Mouse (Mus musculus): ENCODE measurements at regions not wholly inside any gene's neighbourhood (a gene's known extent, or its start where the extent isn't known, plus 50 kb on each side); places are given as distances from the start of the nearest gene placed in this dataset.

DNA sequence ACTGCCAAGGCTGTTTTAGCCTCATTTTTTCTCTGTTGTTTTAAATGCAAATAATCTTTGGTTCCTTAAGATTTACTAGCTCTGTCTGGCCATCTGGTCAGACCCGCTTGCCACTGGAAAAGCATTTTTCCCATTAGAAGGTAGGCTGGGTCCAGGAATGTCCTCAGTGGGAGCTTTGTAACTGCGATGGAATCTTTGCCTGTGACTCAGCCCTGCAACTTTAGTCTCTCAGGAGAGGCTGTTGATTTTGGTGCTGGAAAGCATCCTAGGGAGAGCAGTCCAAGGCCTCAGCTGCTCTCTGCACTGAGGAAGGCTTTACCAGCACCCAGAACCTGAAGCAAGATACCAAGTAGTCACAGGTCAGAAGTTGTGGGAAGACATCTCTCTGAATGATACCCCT lies 205.8 kb downstream of the Fndc1 start:
- no peaks in the 10 kb centered on the region for H3K9me3 ChIP-seq (replicated peaks)
- H3K9ac ChIP-seq (replicated peaks), result no peak overlapping the region
- WGBS, result 84% methylated on average over 2 of the region's 2 CpGs
- no peak overlapping the region for H3K4me2 ChIP-seq
- no peaks in the 10 kb centered on the region for H3K27me3 ChIP-seq (replicated peaks)
- H3K4me3 ChIP-seq (replicated peaks), result no peak overlapping the region
- no peaks in the 10 kb centered on the region for H3K4me1 ChIP-seq
- no peak overlapping the region for H3K27ac ChIP-seq (replicated peaks)
- no peaks in the 10 kb centered on the region for H3K36me3 ChIP-seq
- ATAC-seq (ENCODE audit: low FRiP score), result no peak

DNA sequence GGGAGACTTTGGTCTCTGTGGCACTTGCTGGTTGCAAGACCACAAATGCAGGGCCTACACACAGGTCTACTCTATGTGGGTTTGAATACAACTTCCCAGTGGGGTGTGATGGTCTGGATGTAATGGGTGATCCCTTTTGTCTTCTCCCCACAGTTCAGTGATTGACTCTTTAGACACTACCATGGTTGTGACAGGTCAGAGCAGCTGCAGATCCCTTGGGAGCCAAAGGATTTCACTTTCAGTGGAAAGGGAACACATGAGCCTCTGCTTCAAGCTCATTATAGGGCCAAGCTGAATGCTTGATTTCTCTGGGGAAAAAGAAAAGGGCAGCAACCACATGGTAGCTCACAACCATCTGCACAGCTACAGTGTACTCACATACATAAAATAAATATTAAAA lies 206.9 kb downstream of the Fndc1 start:
- Histone ChIP-seq H3K4me2 (no peak overlapping the region), H3K36me3 (no peaks in the 10 kb centered on the region), H3K9me3 (replicated peaks) (no peaks in the 10 kb centered on the region), H3K4me1 (no peaks in the 10 kb centered on the region), H3K27ac (replicated peaks) (no peak overlapping the region), H3K4me3 (replicated peaks) (no peak overlapping the region), H3K9ac (replicated peaks) (no peak overlapping the region), H3K27me3 (replicated peaks) (no peaks in the 10 kb centered on the region)
- no peak for ATAC-seq (ENCODE audit: low FRiP score)

DNA sequence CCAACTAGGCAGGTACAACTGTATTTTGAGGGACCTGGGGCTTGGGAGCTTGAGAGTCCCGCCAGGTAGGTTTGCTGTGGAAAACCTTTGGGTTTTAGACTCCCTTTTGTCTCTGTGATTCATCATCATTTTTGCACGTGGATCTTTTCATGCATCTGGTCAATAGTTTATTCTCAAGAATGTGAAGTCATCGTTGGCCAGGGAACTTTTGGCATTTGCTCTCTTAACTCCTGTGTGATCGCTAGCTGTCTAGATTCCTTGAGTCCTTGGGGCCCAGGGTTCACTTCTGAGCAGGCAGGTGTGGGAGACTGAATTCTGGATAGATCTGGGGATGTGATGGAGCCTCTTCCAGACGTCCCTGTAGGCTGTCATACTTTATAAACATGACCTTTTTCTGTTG lies 207.5 kb downstream of the Fndc1 start:
- no peak for ATAC-seq (ENCODE audit: low FRiP score)
- no peaks in the 10 kb centered on the region for H3K27me3 ChIP-seq (replicated peaks)
- H3K9me3 ChIP-seq (replicated peaks), result no peaks in the 10 kb centered on the region
- H3K27ac ChIP-seq (replicated peaks), result no peak overlapping the region
- H3K4me3 ChIP-seq (replicated peaks), result no peak overlapping the region
- no peak overlapping the region for H3K4me2 ChIP-seq
- H3K9ac ChIP-seq (replicated peaks), result no peak overlapping the region
- no peaks in the 10 kb centered on the region for H3K36me3 ChIP-seq
- H3K4me1 ChIP-seq, result no peaks in the 10 kb centered on the region
- WGBS, result 75% methylated on average over 5 of the region's 5 CpGs

DNA sequence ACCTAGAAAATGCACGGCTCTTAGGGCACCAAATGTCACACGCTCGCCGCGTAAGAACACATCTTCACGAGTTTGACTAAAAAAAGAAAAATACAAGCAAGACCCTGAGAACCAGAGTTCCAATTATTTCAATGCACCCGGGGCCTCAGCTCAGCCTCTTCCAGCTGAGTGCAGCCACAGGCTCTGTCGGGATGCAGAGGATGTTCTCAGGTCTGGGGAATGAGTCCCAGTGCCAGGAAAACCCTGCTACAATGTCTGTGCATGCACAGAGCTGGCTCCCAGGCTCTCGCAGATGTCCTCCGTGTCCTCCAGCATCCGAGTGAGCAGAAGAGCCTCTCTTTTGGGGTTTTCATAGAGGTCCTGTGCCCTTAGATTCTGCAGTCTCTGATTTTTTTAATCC lies 219.1 kb downstream of the Fndc1 start:
- Histone ChIP-seq H3K36me3 (no peaks in the 10 kb centered on the region), H3K4me2 (no peak overlapping the region), H3K27me3 (replicated peaks) (no peaks in the 10 kb centered on the region), H3K27ac (replicated peaks) (no peak overlapping the region), H3K9me3 (replicated peaks) (no peaks in the 10 kb centered on the region), H3K9ac (replicated peaks) (no peak overlapping the region), H3K4me1 (no peaks in the 10 kb centered on the region), H3K4me3 (replicated peaks) (no peak overlapping the region)
- 78% methylated on average over 11 of the region's 11 CpGs for WGBS
- ATAC-seq (ENCODE audit: low FRiP score), result no peak

DNA sequence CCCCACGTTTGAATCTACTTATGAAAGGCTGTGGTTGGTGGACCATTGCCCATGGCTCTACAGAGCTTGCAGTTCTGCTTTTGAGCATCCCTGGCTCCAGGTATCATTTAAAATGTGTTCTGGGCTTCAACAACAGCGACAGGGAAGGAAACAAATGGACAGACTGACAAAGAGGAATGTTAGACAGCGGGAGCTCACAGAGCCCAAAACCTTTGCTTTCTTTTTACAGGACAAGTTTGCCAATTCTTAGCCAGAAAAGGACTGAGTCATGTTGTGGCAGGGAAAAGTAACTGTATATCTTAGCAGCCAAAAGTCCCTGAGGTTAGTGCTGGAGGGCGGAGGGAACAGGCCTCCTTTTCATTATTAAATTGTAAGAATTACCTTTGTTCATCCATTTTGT lies 219.7 kb downstream of the Fndc1 start:
- H3K27me3 ChIP-seq (replicated peaks), result no peaks in the 10 kb centered on the region
- no peaks in the 10 kb centered on the region for H3K9me3 ChIP-seq (replicated peaks)
- no peak overlapping the region for H3K4me2 ChIP-seq
- WGBS, result 84% methylated on average over 4 of the region's 4 CpGs
- no peaks in the 10 kb centered on the region for H3K4me1 ChIP-seq
- no peaks in the 10 kb centered on the region for H3K36me3 ChIP-seq
- no peak for ATAC-seq (ENCODE audit: low FRiP score)
- no peak overlapping the region for H3K27ac ChIP-seq (replicated peaks)
- H3K9ac ChIP-seq (replicated peaks), result no peak overlapping the region
- no peak overlapping the region for H3K4me3 ChIP-seq (replicated peaks)

DNA sequence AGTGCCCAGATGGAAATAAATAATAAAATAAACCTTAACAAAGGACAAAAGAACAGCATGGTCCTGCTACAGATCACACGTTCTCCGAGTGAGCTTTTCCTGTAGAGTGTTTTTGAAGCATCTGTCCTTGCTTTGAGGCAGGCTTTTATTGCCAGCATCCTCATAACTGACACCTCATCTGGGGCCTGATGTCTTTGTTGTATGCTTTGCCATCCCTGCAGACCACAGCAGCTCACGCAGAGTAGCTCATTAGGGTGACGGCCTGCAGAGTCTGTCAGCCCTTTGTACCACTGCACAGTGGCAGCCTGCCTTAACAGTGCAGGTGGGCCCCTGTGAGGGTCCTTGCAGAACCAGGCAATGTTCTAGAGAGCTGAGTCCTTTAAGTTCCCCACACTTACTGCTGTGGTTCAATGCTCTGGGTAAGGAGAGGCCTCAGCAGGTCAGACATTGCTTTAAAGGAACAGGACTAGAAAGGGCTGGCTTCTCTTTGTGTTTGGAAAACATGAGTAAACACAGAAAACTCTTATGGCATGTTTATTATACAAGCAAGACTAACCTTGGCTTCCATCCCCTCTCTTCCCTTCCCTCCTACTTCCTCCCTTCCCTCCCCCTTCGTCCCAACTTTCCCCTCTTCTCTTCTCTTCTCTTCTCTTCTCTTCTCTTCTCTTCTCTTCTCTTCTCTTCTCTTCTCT lies 219.7 kb upstream of the Unc93a2 start:
- no peak for ATAC-seq (ENCODE audit: low FRiP score)
- no peak overlapping the region for H3K4me2 ChIP-seq
- H3K9me3 ChIP-seq (replicated peaks), result no peaks in the 10 kb centered on the region
- 30% methylated on average over 5 of the region's 5 CpGs for WGBS
- no peak overlapping the region for H3K9ac ChIP-seq (replicated peaks)
- no peak overlapping the region for H3K4me3 ChIP-seq (replicated peaks)
- H3K27me3 ChIP-seq (replicated peaks), result no peaks in the 10 kb centered on the region
- H3K27ac ChIP-seq (replicated peaks), result no peak overlapping the region
- H3K4me1 ChIP-seq, result no peaks in the 10 kb centered on the region
- no peaks in the 10 kb centered on the region for H3K36me3 ChIP-seq

DNA sequence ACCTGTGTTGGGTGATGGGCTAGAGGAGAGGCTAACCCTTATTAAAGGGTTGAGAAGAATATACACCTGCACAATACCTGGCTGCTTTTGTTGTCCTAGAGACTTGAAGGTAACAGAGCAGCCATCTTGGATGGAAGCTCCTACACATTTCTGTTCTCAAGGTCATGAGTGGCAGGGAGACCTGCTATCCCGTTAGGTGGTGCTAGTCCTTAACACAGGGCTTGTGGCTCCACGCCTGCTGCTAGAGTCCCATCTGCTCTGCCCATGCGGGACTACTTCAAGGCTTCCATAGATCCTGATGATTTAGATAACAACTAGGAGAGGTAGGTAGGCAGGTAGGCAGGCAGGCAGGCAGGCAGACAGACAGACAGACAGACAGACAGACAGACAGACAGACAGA lies 218.8 kb upstream of the Unc93a2 start:
- Histone ChIP-seq H3K27ac (replicated peaks) (no peak overlapping the region), H3K4me2 (no peak overlapping the region), H3K36me3 (no peaks in the 10 kb centered on the region), H3K27me3 (replicated peaks) (no peaks in the 10 kb centered on the region), H3K4me3 (replicated peaks) (no peak overlapping the region), H3K9ac (replicated peaks) (no peak overlapping the region), H3K9me3 (replicated peaks) (no peaks in the 10 kb centered on the region), H3K4me1 (no peaks in the 10 kb centered on the region)
- 94% methylated on average over 3 of the region's 3 CpGs for WGBS
- ATAC-seq (ENCODE audit: low FRiP score), result no peak

DNA sequence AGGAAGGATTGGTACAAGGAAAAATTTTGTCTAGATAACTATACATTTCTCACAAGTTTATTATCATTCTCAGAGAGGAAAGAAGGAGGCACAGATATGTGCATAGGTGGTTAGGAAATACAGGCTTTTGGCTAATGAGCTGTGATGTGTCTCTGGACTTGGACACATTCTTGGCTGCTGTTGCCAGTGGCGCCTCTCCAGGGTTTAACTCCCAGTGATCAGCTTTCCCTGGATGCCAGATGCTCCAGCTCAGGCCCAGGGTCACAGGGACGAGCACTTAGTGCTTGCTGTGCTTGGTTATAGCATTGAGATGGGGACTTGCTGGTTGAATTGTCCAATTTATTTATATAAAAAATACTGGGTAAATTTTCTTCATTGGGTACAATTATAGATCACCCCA lies 215.3 kb upstream of the Unc93a2 start:
- Histone ChIP-seq H3K4me3 (replicated peaks) (no peak overlapping the region), H3K36me3 (no peaks in the 10 kb centered on the region), H3K9me3 (replicated peaks) (no peaks in the 10 kb centered on the region), H3K27ac (replicated peaks) (no peak overlapping the region), H3K27me3 (replicated peaks) (no peaks in the 10 kb centered on the region), H3K4me1 (no peaks in the 10 kb centered on the region), H3K9ac (replicated peaks) (no peak overlapping the region), H3K4me2 (no peak overlapping the region)
- no peak for ATAC-seq (ENCODE audit: low FRiP score)
- 70% methylated on average over 2 of the region's 2 CpGs for WGBS

DNA sequence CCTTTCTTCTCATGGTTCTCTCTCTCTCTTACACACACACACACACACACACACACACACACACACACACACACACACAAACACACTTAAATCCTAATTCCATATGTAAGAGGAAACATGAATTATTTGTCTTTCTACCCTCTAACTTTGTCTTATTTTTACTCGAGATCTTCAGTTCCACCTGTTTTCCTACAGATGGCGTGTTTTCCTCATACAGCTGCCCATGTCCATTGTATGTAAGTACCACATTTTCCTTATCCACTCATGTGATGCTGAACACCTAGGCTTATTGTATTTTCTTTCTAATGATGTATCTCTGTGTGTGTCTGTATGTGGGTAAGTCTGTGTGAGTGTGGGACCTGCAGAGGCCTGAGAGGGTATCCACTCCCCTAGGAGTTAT lies 212.2 kb upstream of the Unc93a2 start:
- no peak for ATAC-seq (ENCODE audit: low FRiP score)
- 64% methylated on average over 2 of the region's 2 CpGs for WGBS
- Histone ChIP-seq H3K4me2 (no peak overlapping the region), H3K4me3 (replicated peaks) (no peak overlapping the region), H3K27me3 (replicated peaks) (no peaks in the 10 kb centered on the region), H3K27ac (replicated peaks) (no peak overlapping the region), H3K4me1 (no peaks in the 10 kb centered on the region), H3K9ac (replicated peaks) (no peak overlapping the region), H3K36me3 (no peaks in the 10 kb centered on the region), H3K9me3 (replicated peaks) (no peaks in the 10 kb centered on the region)

DNA sequence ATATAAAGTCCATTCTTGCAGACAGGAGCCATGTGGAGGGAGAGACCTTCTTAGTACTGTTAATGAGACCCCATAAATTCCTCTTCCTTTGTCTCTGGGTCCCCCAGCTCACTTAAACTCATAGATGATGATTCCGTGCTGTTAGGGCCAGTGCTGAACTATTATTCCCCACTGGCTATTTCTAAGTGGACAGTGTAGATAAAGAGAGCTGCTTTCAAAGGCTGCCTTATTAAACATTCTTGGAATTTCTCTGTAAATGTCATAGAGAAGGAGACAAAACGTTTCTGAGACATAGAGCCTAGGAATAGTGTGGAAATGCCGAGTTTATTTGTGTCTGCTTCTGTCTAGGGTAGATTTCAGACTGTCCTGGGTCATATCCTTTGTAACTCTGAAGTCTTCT lies 209.5 kb upstream of the Unc93a2 start:
- H3K27ac ChIP-seq (replicated peaks), result no peak overlapping the region
- no peaks in the 10 kb centered on the region for H3K4me1 ChIP-seq
- H3K4me3 ChIP-seq (replicated peaks), result no peak overlapping the region
- no peak overlapping the region for H3K4me2 ChIP-seq
- H3K27me3 ChIP-seq (replicated peaks), result no peaks in the 10 kb centered on the region
- H3K36me3 ChIP-seq, result no peaks in the 10 kb centered on the region
- H3K9ac ChIP-seq (replicated peaks), result no peak overlapping the region
- 11% methylated on average over 3 of the region's 3 CpGs for WGBS
- no peaks in the 10 kb centered on the region for H3K9me3 ChIP-seq (replicated peaks)
- ATAC-seq (ENCODE audit: low FRiP score), result no peak

DNA sequence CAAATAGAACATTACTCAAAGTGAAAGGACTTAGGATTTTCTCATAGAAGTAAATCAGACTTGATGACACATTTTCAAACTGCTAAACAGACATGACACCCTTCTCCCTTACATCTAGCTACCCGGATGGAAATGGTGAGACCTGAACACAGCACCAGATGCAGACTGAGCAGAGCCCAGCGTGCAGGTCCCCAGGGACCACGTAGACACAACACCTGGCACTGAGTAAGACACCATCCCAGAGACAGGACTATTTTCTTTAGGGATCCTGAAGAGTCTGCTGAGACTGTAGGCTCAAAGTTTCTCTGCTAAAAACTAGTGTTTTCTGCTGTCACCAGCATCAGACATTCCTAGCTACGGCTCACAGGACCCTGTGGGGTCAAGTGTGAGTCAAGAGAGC lies 207.2 kb upstream of the Unc93a2 start:
- H3K36me3 ChIP-seq, result no peaks in the 10 kb centered on the region
- no peak overlapping the region for H3K27ac ChIP-seq (replicated peaks)
- H3K9me3 ChIP-seq (replicated peaks), result no peaks in the 10 kb centered on the region
- H3K27me3 ChIP-seq (replicated peaks), result no peaks in the 10 kb centered on the region
- H3K9ac ChIP-seq (replicated peaks), result no peak overlapping the region
- WGBS, result 91% methylated on average over 4 of the region's 4 CpGs
- no peak overlapping the region for H3K4me3 ChIP-seq (replicated peaks)
- no peaks in the 10 kb centered on the region for H3K4me1 ChIP-seq
- no peak overlapping the region for H3K4me2 ChIP-seq
- ATAC-seq (ENCODE audit: low FRiP score), result no peak

DNA sequence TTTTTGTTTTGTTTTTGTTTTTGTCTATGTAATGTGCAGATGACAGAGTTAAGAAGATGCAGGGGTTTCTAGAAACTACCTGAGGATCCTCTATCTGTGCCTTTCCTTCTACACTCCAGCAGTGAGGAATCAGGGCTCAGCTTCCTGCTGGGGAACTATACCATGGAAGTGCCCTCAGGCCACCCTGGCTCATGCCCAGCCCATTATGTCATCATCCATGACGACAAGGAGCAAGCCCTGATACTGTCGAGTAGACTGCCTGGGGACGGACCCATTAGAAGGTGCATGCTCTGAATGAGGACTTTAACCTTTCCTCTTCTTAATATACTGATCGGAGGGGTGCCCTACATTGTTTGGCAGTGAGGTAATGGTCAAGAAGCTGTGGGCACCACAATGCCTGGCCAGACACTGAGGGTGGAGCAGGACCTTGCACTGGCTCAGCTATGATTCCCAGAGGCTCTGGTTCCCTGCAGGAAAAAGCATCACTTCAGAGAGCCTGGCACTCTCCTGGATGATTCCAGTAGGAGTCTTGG lies 197.7 kb upstream of the Unc93a2 start:
- WGBS, result 83% methylated on average over 4 of the region's 4 CpGs
- H3K4me2 ChIP-seq, result no peak overlapping the region
- H3K9ac ChIP-seq (replicated peaks), result no peak overlapping the region
- H3K27me3 ChIP-seq (replicated peaks), result no peaks in the 10 kb centered on the region
- H3K9me3 ChIP-seq (replicated peaks), result no peaks in the 10 kb centered on the region
- no peak overlapping the region for H3K4me3 ChIP-seq (replicated peaks)
- H3K4me1 ChIP-seq, result no peaks in the 10 kb centered on the region
- no peak for ATAC-seq (ENCODE audit: low FRiP score)
- H3K36me3 ChIP-seq, result no peaks in the 10 kb centered on the region
- no peak overlapping the region for H3K27ac ChIP-seq (replicated peaks)

DNA sequence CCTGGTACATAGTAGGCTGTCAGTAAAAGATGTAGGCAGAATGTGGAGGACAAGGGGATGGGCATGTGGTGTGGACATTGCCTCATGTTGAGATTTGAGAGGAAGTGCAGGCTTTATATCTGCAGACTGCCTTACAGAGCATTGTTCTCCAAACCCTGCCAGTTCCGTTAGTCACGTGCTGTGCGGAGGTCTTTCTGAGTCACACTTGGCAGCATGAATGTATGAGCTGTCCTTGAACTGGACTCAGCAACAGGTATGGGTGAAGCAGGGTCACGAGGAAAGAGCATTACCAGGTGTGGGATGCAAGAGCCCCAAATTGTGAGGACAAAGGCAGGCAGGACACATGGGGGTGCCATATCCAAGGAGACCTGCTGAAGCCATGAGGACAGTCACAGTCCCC lies 193.8 kb upstream of the Unc93a2 start:
- WGBS, result 97% methylated on average over 4 of the region's 4 CpGs
- Histone ChIP-seq H3K9me3 (replicated peaks) (no peaks in the 10 kb centered on the region), H3K27me3 (replicated peaks) (no peaks in the 10 kb centered on the region), H3K9ac (replicated peaks) (no peak overlapping the region), H3K4me1 (no peaks in the 10 kb centered on the region), H3K27ac (replicated peaks) (no peak overlapping the region), H3K36me3 (no peaks in the 10 kb centered on the region), H3K4me3 (replicated peaks) (no peak overlapping the region), H3K4me2 (no peak overlapping the region)
- no peak for ATAC-seq (ENCODE audit: low FRiP score)
